Mouse (Mus musculus): ENCODE data around the gene Pnpla7. TPM values are rescaled to one million over a fixed set of nuclear protein-coding genes. Genes with fewer than 3 reads are reported as not detected.

Gene Pnpla7
- total and polyA plus RNA-seq, 3 experiments, result 18.5 to 26.1 (median 23.4) TPM

- peaks cover 27 to 76% of the 10 kb centered on the region in 2 experiments for H3K36me3 ChIP-seq (replicated peaks in 1 of 2; ENCODE audit: control insufficient read depth in 1 of 2, insufficient read depth in 1 of 2, low read length in 1 of 2)
These were observed 46.8 kb downstream of the Pnpla7 start for GRCm38 (mm10) chr2:25022678-25023077.

GRCm38 (mm10) chr2:25025109-25025508 lies 49.3 kb downstream of the Pnpla7 start:
- H3K9ac ChIP-seq (ENCODE audit: insufficient read depth, low read depth), result no peak overlapping the region
- H3K79me2 ChIP-seq (replicated peaks; ENCODE audit: control insufficient read depth, extremely low read depth, insufficient read depth, poor library complexity, severe bottlenecking), result no peaks in the 10 kb centered on the region
- peaks cover 23 to 74% of the 10 kb centered on the region in 2 experiments for H3K36me3 ChIP-seq (replicated peaks in 1 of 2; ENCODE audit: control insufficient read depth in 1 of 2, insufficient read depth in 1 of 2, low read length in 1 of 2)
- in situ Hi-C loops (cut with MboI; ENCODE audit: low pct_ligation_motif_present, low pct_unique_long_range_greater_than_20kb, low sequenced_read_pairs), result no loop called here
- H3K27ac ChIP-seq (ENCODE audit: insufficient read depth, low read depth), result no peak overlapping the region
- no peak for DNase-seq (ENCODE audit: extremely low read depth)
- no peaks in the 10 kb centered on the region for H3K9me3 ChIP-seq (replicated peaks; ENCODE audit: low read length)
- no peak overlapping the region for H3K4me2 ChIP-seq (ENCODE audit: insufficient read depth, low read depth, poor library complexity, severe bottlenecking)
- no peak for TF ChIP-seq SIN3A (IDR thresholded peaks at IDR 0.05; ENCODE audit: low read length)
- TF ChIP-seq HCFC1 (IDR thresholded peaks at IDR 0.05; ENCODE audit: low read depth, low read length), result no peak
- TF ChIP-seq USF2 (conservative IDR thresholded peaks at IDR 0.05; ENCODE audit: low read depth, low read length), result no peak
- TF ChIP-seq TBP (conservative IDR thresholded peaks at IDR 0.05; ENCODE audit: low read depth, low read length), result no peak
- TF ChIP-seq JUND (conservative IDR thresholded peaks at IDR 0.05; ENCODE audit: low read depth, low read length), result no peak
- TF ChIP-seq MEF2A (IDR thresholded peaks at IDR 0.05; ENCODE audit: borderline replicate concordance, low read depth, low read length), result no peak
- no peak for TF ChIP-seq CHD1 (IDR thresholded peaks at IDR 0.05; ENCODE audit: low read depth, low read length)
- TF ChIP-seq MYC (IDR thresholded peaks at IDR 0.05; ENCODE audit: low read depth, low read length), result no peak
- TF ChIP-seq ZMIZ1 (IDR thresholded peaks at IDR 0.05; ENCODE audit: low read depth, low read length), result no peak
- no peak for TF ChIP-seq ZC3H11A (IDR thresholded peaks at IDR 0.05; ENCODE audit: low read depth, low read length)
- H3K4me3 ChIP-seq (replicated peaks in 1 of 3; ENCODE audit: low read depth in 2 of 3, low read length in 2 of 3, poor library complexity in 1 of 3), result no peak overlapping the region
- H3K4me1 ChIP-seq (ENCODE audit: control insufficient read depth in 1 of 2, insufficient read depth in 2 of 2), result no peaks in the 10 kb centered on the region
- H3K27me3 ChIP-seq (replicated peaks), result no peaks in the 10 kb centered on the region
- dilution Hi-C loops (cut with MboI; ENCODE audit: extremely low pct_ligation_motif_present, extremely low pct_unique_long_range_greater_than_20kb, low sequenced_read_pairs), result no loop called here

More at GRCm38 (mm10) chr2:25022678-25023077, 46.8 kb downstream of the Pnpla7 start:
- no peaks in the 10 kb centered on the region for H3K79me2 ChIP-seq (replicated peaks; ENCODE audit: control insufficient read depth, extremely low read depth, insufficient read depth, poor library complexity, severe bottlenecking)
- H3K27ac ChIP-seq (ENCODE audit: insufficient read depth, low read depth), result no peak overlapping the region
- H3K4me1 ChIP-seq (ENCODE audit: control insufficient read depth in 1 of 2, insufficient read depth in 2 of 2), result no peaks in the 10 kb centered on the region
- in situ Hi-C loops (cut with MboI; ENCODE audit: low pct_ligation_motif_present, low pct_unique_long_range_greater_than_20kb, low sequenced_read_pairs), result no loop called here
- DNase-seq (ENCODE audit: extremely low read depth), result peak; percentile 4
- no peak overlapping the region for H3K4me3 ChIP-seq (replicated peaks in 1 of 3; ENCODE audit: low read depth in 2 of 3, low read length in 2 of 3, poor library complexity in 1 of 3)
- H3K4me2 ChIP-seq (ENCODE audit: insufficient read depth, low read depth, poor library complexity, severe bottlenecking), result no peak overlapping the region
- H3K9me3 ChIP-seq (replicated peaks; ENCODE audit: low read length), result no peaks in the 10 kb centered on the region
- dilution Hi-C loops (cut with MboI; ENCODE audit: extremely low pct_ligation_motif_present, extremely low pct_unique_long_range_greater_than_20kb, low sequenced_read_pairs), result no loop called here
- TF ChIP-seq CTCF (conservative IDR thresholded peaks at IDR 0.05 in 1 of 2, IDR thresholded peaks at IDR 0.05 in 1 of 2; ENCODE audit: low read depth in 2 of 2, low read length in 2 of 2), result peak in 1 of 2 experiments; percentile 44; a peak in 3 of 4 replicates
- no peak for TF ChIP-seq MAZ (IDR thresholded peaks at IDR 0.05; ENCODE audit: low read depth, low read length)
- no peak for TF ChIP-seq E2F4 (IDR thresholded peaks at IDR 0.05; ENCODE audit: insufficient replicate concordance, low read depth, low read length)
- TF ChIP-seq PAX5 (IDR thresholded peaks at IDR 0.05; ENCODE audit: low read length), result no peak
- no peak for TF ChIP-seq TBP (conservative IDR thresholded peaks at IDR 0.05; ENCODE audit: low read depth, low read length)
- TF ChIP-seq SIN3A (IDR thresholded peaks at IDR 0.05; ENCODE audit: low read length), result no peak
- TF ChIP-seq RAD21 (IDR thresholded peaks at IDR 0.05; ENCODE audit: low read depth, low read length), result no peak; the same call in none of the 2 replicates
- no peak for TF ChIP-seq MEF2A (IDR thresholded peaks at IDR 0.05; ENCODE audit: borderline replicate concordance, low read depth, low read length)
- TF ChIP-seq NELFE (IDR thresholded peaks at IDR 0.05; ENCODE audit: low read depth, low read length), result no peak
- peak; percentile 12; the same call in 1 of the 2 replicates for TF ChIP-seq SMC3 (IDR thresholded peaks at IDR 0.05; ENCODE audit: low read depth, low read length)
- TF ChIP-seq ZMIZ1 (IDR thresholded peaks at IDR 0.05; ENCODE audit: low read depth, low read length), result no peak
- no peak for TF ChIP-seq NRF1 (IDR thresholded peaks at IDR 0.05; ENCODE audit: low read depth, low read length)
- TF ChIP-seq ELF1 (IDR thresholded peaks at IDR 0.05; ENCODE audit: low read depth, low read length), result no peak
- TF ChIP-seq HCFC1 (IDR thresholded peaks at IDR 0.05; ENCODE audit: low read depth, low read length), result no peak
- H3K27me3 ChIP-seq (replicated peaks), result no peaks in the 10 kb centered on the region
- no peak overlapping the region for H3K9ac ChIP-seq (ENCODE audit: insufficient read depth, low read depth)
